Mouse (Mus musculus): ENCODE results near the gene Glod4.

DNA sequence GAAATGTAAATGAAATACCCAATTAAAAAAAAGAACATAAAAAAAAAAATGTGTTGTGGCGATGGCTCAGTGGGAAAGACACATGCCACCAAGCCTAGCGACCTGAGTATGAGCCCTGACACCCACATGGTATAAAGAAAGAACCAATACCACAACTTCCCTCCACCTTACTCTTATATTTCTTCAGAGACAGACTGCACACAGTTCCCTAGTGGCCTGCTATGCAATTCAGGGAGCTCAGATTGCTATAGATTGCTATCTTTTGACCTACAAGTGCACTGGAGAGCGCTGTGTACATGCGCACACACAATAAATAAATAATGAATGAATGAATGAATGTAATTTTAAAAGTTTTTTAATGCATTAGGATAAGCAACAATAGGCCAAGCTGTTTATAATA, 59.8 kb downstream of the Glod4 start:
- TF ChIP-seq CTCF (IDR thresholded peaks at IDR 0.05; ENCODE audit: extremely low read depth, insufficient read depth, insufficient read length, insufficient replicate concordance): no peak
- TF ChIP-seq POLR2A (IDR thresholded peaks at IDR 0.05; ENCODE audit: low read depth, low read length): no peak

Data from spleen, adult 2 months (tissue).